Mouse (Mus musculus): ENCODE results near the gene Xpnpep2. TPM values are rescaled to one million over a fixed set of nuclear protein-coding genes. Genes with fewer than 3 reads are reported as not detected.

The Xpnpep2 gene
- polyA plus RNA-seq, 1 experiment, result 170 TPM

DNA sequence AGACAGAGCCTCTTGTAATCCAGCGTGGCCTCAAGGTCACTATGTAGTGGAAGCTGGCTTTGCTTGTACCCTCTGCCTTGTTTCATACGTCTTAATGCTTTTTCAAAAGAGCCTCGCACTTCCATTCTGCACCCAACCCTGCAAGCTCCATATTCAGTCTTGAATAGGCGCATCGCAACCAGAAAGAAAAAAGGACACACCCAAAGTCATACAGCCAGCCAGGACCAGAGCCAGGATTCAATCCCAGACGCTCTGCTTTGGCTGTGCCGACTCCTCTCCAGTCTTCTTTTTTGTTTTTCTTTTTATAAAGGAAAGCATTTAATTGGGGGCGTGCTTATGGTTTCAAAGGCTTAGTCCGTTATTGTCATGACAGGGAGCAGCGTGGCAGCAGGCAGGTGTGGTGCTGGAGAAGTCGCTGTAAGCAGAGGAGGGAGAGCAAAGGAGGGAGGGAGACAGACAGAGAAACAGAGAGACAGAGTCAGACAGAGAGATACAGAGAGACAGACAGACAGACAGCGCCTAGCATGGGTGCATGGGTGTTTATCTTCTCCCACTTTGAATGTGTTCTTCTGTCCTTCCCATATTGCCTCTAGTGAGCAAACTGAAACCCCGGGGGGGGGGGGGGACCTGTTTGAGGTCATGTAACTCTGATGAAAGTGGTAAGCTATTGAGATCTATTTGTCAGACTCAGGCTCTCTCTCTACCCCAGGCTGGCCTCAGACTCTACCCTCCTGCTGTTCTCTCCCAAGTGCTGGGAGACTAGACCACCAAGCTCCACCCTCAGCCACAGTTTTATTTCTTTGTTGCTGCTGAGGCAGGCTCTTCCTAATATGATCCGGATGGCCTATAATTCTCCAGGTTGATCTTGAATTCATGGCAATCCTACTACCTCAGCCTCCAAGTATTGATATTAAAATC, 31.1 kb downstream of the Xpnpep2 start:
- Histone ChIP-seq H3K36me3 (ENCODE audit: control insufficient read depth, insufficient read depth, low read length) (no peaks in the 10 kb centered on the region), H3K4me3 (ENCODE audit: low read depth, low read length) (no peak overlapping the region), H3K4me1 (ENCODE audit: control insufficient read depth, insufficient read depth, insufficient read length, low read length) (peaks cover 20% of the 10 kb centered on the region; the same call in 1 of the 2 replicates), H3K27ac (ENCODE audit: insufficient read depth, low read depth, low read length) (peak overlapping the region; percentile 81; the same call in 1 of the 2 replicates), H3K27me3 (ENCODE audit: control insufficient read depth, insufficient read depth, low read length) (no peaks in the 10 kb centered on the region)
- TF ChIP-seq CTCF (IDR thresholded peaks at IDR 0.05; ENCODE audit: extremely low read depth, insufficient read length, insufficient replicate concordance, low read depth, low read length) (no peak), POLR2A (IDR thresholded peaks at IDR 0.05; ENCODE audit: low read depth, low read length) (no peak)
- 33% methylated on average over 14 of the region's 14 CpGs for WGBS

- Histone ChIP-seq H3K27me3 (ENCODE audit: control insufficient read depth, insufficient read depth, low read length) (no peaks in the 10 kb centered on the region), H3K4me3 (ENCODE audit: low read depth, low read length) (no peak overlapping the region), H3K36me3 (ENCODE audit: control insufficient read depth, insufficient read depth, low read length) (no peaks in the 10 kb centered on the region), H3K27ac (ENCODE audit: insufficient read depth, low read depth, low read length) (peak overlapping the region; percentile 81), H3K4me1 (ENCODE audit: control insufficient read depth, insufficient read depth, insufficient read length, low read length) (peaks cover 20% of the 10 kb centered on the region; the same call in 1 of the 2 replicates)
- 20% methylated on average over 3 of the region's 3 CpGs for WGBS
- no peak for TF ChIP-seq CTCF (IDR thresholded peaks at IDR 0.05; ENCODE audit: extremely low read depth, insufficient read length, insufficient replicate concordance, low read depth, low read length)
- TF ChIP-seq POLR2A (IDR thresholded peaks at IDR 0.05; ENCODE audit: low read depth, low read length), result no peak
These were observed 31.9 kb downstream of the Xpnpep2 start for GRCm38 (mm10) chrX:48140286-48140877.

DNA sequence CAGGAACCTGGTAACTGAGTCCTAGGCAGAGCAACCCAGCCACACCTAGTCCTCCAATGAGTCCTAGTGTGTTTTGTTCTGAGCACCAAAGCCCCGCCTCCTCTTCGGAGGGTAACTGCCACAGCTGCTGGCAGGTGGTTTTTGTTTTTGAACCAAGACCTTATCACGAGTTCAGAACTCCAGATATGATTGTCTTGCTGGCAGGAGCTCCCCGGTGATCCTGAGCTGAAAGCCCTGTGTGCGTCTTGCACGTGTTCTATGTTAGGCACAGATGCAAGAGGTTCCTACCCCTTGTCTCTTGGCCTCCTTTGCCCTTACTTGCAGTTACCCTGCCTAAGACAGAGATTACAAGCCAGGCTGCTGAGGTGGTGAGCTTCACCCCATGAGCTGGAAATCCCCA, 33.0 kb downstream of the Xpnpep2 start:
- peaks cover 20% of the 10 kb centered on the region; the same call in 1 of the 2 replicates for H3K4me1 ChIP-seq (ENCODE audit: control insufficient read depth, insufficient read depth, insufficient read length, low read length)
- no peaks in the 10 kb centered on the region for H3K36me3 ChIP-seq (ENCODE audit: control insufficient read depth, insufficient read depth, low read length)
- H3K27me3 ChIP-seq (ENCODE audit: control insufficient read depth, insufficient read depth, low read length), result no peaks in the 10 kb centered on the region
- 19% methylated on average over 6 of the region's 6 CpGs for WGBS
- peak overlapping the region; percentile 81 for H3K27ac ChIP-seq (ENCODE audit: insufficient read depth, low read depth, low read length)
- TF ChIP-seq POLR2A (IDR thresholded peaks at IDR 0.05; ENCODE audit: low read depth, low read length), result no peak
- no peak overlapping the region for H3K4me3 ChIP-seq (ENCODE audit: low read depth, low read length)

GRCm38 (mm10) chrX:48143415-48144335, 35.1 kb downstream of the Xpnpep2 start:
- 16% methylated on average over 26 of the region's 26 CpGs for WGBS
- no peaks in the 10 kb centered on the region for H3K27me3 ChIP-seq (ENCODE audit: control insufficient read depth, insufficient read depth, low read length)
- no peaks in the 10 kb centered on the region for H3K36me3 ChIP-seq (ENCODE audit: control insufficient read depth, insufficient read depth, low read length)
- TF ChIP-seq POLR2A (IDR thresholded peaks at IDR 0.05; ENCODE audit: low read depth, low read length) (no peak), CTCF (IDR thresholded peaks at IDR 0.05; ENCODE audit: extremely low read depth, insufficient read length, insufficient replicate concordance, low read depth, low read length) (no peak)
- peak overlapping the region; percentile 75 for H3K4me3 ChIP-seq (ENCODE audit: low read depth, low read length)
- peaks cover 20% of the 10 kb centered on the region; the same call in 1 of the 2 replicates for H3K4me1 ChIP-seq (ENCODE audit: control insufficient read depth, insufficient read depth, insufficient read length, low read length)
- H3K27ac ChIP-seq (ENCODE audit: insufficient read depth, low read depth, low read length), result peak overlapping the region; percentile 97

GRCm38 (mm10) chrX:48146262-48146661, 37.7 kb downstream of the Xpnpep2 start, which contains the start of gene Sash3:
Sash3 (plus strand) TSS chrX:48146436.
- no peaks in the 10 kb centered on the region for H3K36me3 ChIP-seq (ENCODE audit: control insufficient read depth, insufficient read depth, low read length)
- peak within 1 kb of the TSS; percentile 83 for H3K27ac ChIP-seq (ENCODE audit: insufficient read depth, low read depth, low read length)
- WGBS, result 82% methylated on average over 4 of the region's 4 CpGs
- H3K27me3 ChIP-seq (ENCODE audit: control insufficient read depth, insufficient read depth, low read length), result no peaks in the 10 kb centered on the region
- peak within 1 kb of the TSS; percentile 55 for H3K4me3 ChIP-seq (ENCODE audit: low read depth, low read length)
- peaks cover 15% of the 10 kb centered on the region; the same call in 1 of the 2 replicates for H3K4me1 ChIP-seq (ENCODE audit: control insufficient read depth, insufficient read depth, insufficient read length, low read length)
- TF ChIP-seq POLR2A (IDR thresholded peaks at IDR 0.05; ENCODE audit: low read depth, low read length) (no peak), CTCF (IDR thresholded peaks at IDR 0.05; ENCODE audit: extremely low read depth, insufficient read length, insufficient replicate concordance, low read depth, low read length) (no peak)

- Histone ChIP-seq H3K36me3 (ENCODE audit: control insufficient read depth, insufficient read depth, low read length) (no peaks in the 10 kb centered on the region), H3K4me3 (ENCODE audit: low read depth, low read length) (peak overlapping the region; percentile 48), H3K27me3 (ENCODE audit: control insufficient read depth, insufficient read depth, low read length) (no peaks in the 10 kb centered on the region), H3K27ac (ENCODE audit: insufficient read depth, low read depth, low read length) (peak overlapping the region; percentile 83), H3K4me1 (ENCODE audit: control insufficient read depth, insufficient read depth, insufficient read length, low read length) (peaks cover 6% of the 10 kb centered on the region; the same call in 1 of the 2 replicates)
- WGBS, result 50% methylated on average over 2 of the region's 2 CpGs
- TF ChIP-seq CTCF (IDR thresholded peaks at IDR 0.05; ENCODE audit: extremely low read depth, insufficient read length, insufficient replicate concordance, low read depth, low read length), result no peak
- TF ChIP-seq POLR2A (IDR thresholded peaks at IDR 0.05; ENCODE audit: low read depth, low read length), result no peak
These were observed 38.7 kb downstream of the Xpnpep2 start for GRCm38 (mm10) chrX:48147226-48147625.

Measured in small intestine, adult 2 months (tissue).